Mouse (Mus musculus) kidney, adult 11 months (tissue): ENCODE results near the gene Ctnnd2.

Experiments used
- DNase-seq: peaks from one replicate; pipeline ENCODE4 v3.0.0; 2022

Ctnnd2 gene

DNA sequence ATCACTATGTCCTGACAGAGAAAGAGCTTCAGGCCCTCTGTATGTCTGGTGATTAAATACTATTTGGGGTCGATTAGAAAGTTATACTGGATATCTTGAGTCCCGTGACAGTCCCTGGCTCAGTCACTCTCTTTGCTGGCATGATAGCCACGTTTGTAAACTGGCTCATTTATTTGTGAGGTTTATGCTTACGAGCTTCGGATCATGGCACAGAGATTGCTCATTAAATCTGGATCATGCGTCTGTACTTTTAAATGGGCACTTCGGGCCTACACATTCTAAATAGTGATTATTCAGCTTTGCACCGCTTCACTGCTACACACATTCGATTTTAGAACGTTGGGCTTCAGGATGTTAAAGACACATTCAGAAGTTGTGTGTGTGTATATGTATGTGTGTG is 96.4 kb downstream of the Ctnnd2 start:
- DNase-seq = no peak

GRCm38 (mm10) chr15:30271141-30271572 is 98.8 kb downstream of the Ctnnd2 start:
- no peak for DNase-seq

GRCm38 (mm10) chr15:30272326-30272725 is 99.9 kb downstream of the Ctnnd2 start:
- DNase-seq = no peak

DNA sequence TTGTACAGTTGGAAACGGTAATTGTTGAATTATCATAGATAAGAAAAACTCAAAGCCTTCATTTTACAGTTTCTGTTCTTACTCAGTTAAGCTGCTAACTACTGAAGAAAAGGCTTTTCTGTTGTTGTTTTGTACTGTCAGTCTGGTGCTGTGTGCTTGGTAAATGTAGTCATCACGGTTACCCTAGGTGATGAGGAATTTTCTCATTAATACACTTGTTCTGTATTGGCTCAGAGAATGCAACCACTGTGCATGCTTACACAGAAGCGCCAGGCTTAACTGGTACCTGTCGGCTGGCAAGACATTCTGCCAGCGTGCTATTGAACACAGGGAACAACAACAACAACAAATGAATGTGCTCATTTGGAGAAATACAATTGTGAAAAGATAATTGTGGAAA is 103.3 kb downstream of the Ctnnd2 start:
- no peak for DNase-seq

- no peak for DNase-seq
Measured at GRCm38 (mm10) chr15:30276691-30277090, 104.3 kb downstream of the Ctnnd2 start.

GRCm38 (mm10) chr15:30278610-30279009 is 106.2 kb downstream of the Ctnnd2 start:
- no peak for DNase-seq

DNA sequence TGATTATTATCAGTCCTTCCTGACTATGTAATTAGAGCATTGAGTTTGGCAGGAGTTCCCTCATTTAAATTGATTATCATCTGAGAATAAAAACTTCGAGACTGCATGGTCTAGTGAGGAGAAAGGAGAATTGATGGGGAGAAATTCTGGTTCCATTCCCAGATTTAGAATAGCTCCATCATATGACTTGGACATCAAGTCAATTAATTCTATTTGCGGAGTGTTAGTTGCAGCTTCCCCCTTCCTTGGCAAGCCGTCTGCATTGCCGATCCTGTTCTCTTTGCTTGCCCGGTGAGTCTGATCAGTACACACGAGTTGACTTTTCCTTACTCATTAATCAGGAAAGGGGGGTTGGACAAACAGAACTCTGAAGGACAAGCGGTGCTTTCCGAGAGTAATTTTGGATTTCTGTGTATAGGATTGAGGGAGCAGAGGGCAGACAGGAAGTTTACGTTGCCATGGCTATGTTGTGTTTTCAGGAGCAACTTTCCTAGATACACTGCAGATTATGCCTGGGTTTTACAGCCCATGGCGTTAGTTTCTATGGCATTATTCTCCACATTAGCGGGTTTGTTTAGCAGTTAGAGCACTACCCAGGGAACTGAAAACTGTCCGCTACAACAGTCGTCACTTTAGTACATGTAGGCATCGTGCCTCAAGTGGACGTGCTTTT is 113.3 kb downstream of the Ctnnd2 start:
- DNase-seq = no peak

GRCm38 (mm10) chr15:30286245-30286642 is 113.9 kb downstream of the Ctnnd2 start:
- no peak for DNase-seq

DNA sequence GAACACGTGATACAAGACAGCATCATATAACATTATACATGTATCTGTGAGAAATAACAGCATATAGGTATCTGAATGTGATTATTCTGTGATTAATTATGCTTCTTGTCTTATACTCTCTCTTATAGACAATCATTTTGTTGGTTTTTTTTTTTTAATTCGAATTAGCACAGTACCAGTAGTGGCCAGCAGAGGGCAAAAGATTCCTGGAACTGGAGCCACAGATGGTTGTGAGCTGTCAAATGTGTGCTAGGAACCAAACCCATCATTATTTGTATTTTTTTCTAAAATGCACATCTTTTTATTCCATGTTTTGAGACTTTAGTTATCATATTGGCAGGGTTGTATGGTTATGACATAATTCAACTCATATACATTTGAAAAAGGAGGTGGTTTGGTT is 130.4 kb downstream of the Ctnnd2 start:
- DNase-seq = no peak

GRCm38 (mm10) chr15:30306437-30306836 is 134.0 kb downstream of the Ctnnd2 start:
- DNase-seq = no peak

GRCm38 (mm10) chr15:30322543-30322942 is 150.2 kb downstream of the Ctnnd2 start:
- DNase-seq = no peak

DNA sequence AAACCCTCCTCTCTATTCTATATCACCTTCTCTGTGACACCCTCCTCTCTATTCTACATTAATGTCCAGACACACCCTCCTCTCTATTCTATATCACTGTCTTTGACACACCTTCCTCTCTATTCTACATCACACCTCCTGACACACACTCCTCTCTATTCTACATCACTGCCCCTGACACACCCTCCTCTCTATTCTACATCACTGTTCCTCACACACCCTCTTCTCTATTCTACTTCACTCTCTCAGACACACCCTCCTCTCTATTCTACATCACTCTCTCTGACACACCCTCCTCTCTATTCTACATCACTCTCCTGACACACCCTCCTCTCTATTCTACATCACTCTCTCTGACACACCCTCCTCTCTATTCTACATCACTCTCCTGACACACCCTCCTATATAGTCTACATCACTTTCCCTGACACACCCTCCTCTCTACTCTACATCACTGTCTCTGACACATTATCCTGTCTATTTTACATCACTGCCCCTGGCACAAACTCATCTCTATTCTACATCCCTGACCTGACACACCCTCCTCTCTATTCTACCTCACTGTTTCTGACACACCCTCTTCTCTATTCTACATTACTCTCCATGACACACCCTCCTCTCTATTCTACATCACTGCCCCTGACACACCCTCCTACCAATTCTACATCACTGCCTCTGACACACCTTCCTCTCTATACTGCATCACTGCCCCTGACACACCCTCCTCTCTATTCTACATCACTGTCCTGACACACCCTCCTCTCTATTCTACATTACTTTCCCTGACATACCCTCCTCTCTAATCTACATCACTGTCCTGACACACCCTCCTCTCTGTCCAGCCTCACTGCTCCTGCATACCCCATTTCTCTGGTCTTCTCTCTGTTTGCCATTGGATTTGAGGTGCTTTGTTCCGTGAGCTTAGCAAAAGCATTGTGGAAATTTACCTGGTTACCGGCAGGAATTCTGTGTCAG is 161.2 kb downstream of the Ctnnd2 start:
- DNase-seq = no peak

GRCm38 (mm10) chr15:30338585-30339197 is 166.3 kb downstream of the Ctnnd2 start:
- no peak for DNase-seq

GRCm38 (mm10) chr15:30345754-30346153 is 173.4 kb downstream of the Ctnnd2 start:
- no peak for DNase-seq

DNA sequence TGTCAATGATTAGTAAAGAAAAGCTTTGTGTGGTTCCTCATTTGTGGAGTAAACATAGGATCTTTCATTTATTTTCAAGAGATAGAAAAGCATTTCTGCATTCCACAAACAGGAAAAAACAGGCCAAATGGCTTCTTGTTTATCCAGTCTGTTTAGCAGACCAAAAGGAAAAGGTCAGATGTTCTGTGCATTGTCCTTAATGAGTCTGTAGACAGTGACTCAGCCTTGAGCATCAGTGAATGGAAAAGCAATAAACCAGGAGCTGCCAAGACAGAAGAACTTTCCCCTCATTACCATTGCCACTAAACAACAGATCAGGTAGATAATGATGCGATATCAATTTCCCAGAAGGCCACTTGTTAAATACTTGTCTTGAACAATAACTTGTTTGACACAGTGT is 192.1 kb downstream of the Ctnnd2 start:
- no peak for DNase-seq

GRCm38 (mm10) chr15:30369997-30370396 is 197.6 kb downstream of the Ctnnd2 start:
- DNase-seq = no peak

DNA sequence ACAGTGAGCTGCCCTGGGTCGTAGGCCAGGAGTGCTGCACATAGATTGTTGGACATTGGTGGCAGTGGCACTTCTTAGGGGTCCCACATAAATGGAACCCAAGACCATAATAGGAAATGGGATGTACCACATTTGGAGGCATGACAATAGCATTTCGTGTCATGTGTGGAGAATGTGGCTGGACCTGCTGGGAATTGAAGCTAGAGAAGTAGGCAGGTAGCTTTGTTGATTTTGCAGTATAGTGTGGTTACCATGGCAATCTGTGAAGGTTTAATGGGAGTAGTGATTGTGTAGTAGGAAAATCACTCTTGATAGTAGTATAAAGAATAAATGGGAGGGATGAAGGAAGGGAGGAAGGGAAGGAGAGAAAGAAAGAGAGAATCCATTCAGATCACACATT is 198.8 kb downstream of the Ctnnd2 start:
- no peak for DNase-seq

DNA sequence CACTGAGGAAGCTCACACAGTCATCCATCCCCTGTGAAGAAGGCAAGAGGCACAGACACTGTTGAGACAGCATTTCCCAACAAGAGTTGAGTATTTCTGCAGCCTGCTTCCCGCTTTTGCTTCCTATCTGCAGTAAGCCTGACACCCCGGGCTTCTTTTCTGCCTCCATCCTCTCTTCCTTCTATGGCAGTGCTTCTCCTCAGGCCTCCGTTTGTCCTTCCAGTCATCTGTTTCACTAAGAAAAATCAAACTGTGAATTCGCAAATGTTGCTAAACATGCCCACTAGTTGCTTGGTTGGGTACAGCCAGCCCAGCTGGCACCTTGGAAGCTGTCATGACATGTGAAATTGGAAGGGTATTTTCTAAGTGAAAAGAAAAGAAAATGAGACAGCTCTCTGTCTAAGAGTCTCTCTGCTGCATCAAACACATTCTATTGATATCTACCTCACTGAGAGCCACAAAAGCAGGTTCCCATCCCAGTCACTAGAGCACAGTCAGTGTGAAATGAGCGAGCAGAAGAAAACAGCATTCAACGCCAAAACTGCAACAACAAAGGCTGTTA is 201.3 kb downstream of the Ctnnd2 start:
- DNase-seq = no peak

DNA sequence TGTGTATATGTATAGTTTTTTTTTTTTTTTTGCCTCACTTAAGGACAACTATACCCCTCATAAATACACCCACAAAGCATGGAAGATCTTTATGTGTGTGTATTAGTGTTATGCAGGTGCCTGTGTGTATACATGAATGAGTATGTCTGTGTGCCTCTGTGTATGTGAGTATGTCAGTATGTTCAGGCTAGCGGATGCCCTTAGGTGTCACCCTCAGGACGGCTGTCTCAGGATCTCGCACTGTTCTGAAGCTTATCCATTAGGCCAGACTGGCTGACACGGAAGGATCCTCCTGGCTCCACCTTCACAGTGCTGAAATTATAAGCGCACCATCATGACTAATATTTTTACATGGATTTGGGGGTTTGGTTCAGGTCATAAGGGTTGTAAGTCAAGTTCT is 202.5 kb downstream of the Ctnnd2 start:
- DNase-seq = no peak

DNA sequence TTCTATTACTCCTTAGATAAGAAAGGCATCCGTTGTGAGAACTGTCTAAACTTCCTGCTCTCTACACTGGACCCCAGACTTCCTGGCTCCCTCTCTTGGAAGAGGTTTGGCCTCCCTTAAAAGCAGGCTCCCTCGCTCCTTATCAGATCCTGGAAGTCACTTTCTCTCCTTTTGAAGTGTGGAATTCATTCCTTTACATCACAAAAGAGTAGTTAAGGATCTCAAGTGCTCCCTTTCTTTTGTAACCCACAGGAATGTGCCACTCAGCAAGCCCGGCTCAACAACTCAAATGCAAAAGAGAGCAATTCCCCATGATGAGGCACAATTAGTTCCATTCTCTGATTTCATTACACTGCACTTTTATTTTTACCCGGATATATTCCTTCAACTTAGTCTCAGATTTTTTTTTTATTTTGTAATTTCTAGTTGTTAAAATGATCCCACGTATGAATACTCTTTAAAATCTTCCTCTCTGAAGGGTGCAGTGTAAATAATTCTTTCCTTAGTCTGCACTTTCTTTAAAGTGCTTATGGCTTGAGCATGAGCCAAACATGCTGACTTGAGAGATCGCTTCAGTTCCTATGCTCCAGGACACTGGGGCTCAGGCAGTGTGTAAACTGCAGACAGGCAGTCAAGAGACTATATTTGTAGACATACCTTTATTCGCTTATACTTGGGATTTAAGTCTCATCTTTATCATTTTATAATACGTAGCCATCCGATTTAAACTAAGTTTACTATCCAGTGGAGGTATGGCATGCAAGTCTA is 210.9 kb downstream of the Ctnnd2 start:
- DNase-seq = no peak

DNA sequence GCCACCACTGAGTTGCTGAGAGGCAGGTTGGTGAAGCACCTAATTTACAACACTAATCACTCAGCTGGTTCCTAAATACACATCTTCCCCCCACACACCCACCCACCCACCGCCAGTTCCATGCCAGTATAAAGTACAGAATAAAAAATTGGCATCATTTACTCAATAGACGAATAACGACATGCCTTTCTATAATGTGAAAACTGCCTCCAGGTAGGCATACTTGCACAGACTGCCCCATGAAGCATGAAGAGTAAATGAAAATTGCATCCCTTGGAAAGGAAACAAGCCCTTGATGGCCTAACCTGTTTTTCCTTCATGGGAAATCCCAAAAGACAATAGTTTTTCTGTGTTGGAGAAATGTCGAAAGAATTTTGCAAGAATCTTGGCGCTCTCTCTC is 212.0 kb downstream of the Ctnnd2 start:
- DNase-seq = no peak

GRCm38 (mm10) chr15:30386489-30386888 is 214.1 kb downstream of the Ctnnd2 start:
- DNase-seq = no peak

DNA sequence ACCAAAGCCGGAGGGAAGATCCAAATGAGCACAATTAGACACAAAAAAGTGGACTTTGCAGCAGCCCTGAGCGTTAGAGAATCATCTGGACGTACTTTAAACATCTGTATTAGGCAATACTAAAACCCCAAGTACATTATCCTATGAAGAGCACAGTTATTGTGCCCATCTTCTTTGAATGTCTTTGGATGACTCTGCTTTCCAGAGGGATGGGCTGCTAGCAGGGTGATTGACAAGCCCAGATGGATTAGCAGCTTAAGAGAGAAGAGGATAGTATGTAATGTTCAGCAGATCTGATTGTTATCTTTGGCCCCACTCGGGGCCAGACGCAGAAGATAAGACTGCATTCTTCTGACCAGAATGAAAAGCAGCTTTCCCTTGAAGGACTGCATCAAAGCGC is 214.9 kb downstream of the Ctnnd2 start:
- no peak for DNase-seq
